Mouse (Mus musculus) hindlimb bud, embryonic 11.5 days (tissue): ENCODE data around the gene Frmd4b.

Experiments
- DNase-seq: peaks from one replicate; pipeline ENCODE4 v3.0.0-alpha.2; 2012; ENCODE audit warnings: low read depth, low spot score; ENCODE audit errors: extremely low spot score

Frmd4b gene

DNA sequence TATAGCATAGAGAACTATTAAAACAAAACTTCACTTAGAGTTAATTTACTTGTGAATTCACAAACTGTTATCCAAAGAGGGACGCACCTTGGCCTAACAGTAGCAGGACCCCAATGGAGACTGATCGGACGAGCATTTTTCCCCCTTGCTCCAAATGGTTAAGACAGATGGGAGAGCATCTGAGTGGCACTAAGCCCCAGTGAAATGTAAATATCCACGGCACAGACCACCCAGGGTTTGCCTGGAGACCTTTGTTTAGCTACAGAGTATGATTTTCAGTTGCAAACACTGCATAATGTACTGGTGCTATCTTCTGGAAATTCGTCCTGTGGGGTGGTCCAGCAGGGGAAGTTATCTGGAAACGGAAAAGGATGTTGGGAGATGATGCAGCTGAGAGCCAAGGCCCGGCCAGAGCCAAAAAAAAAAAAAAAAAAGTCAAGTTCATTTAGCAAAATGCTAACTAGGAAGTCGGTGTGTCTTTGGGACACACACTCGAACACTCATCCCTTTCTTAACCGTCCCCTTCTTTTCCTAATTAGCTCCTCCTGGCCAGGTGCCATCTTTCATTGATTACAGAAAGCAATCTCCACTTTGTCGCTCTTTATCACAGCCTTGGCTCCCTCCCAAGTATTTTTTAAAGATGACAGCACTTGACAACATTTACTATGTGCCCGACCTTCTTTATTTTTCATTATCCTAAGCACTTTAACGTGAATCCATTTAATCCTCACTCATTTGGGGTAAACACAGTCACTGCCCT is 95.9 kb downstream of the Frmd4b start:
- no peak for DNase-seq

GRCm38 (mm10) chr6:97520566-97520965 is 96.8 kb downstream of the Frmd4b start:
- DNase-seq: peak; percentile 14

- no peak for DNase-seq
Observed at GRCm38 (mm10) chr6:97519553-97519952, 97.8 kb downstream of the Frmd4b start.

DNA sequence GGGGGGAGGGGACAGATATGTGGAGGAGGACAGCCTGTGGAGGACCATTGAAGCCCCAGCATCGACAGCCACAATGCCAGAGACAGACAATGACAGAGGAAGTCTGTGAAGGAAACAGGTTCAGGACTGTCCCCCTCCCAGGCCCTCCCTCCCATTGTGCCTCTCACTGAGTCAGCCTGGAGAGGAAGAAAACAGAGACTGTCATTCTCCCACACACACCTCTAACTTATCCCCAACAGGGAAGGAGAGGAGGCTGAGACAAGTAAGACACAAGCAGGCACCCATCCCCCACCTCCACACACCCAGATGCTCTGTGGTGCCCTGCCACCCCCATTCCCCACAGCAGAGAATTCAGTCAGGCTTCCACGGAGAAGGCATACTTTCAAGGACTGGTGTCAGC is 98.9 kb downstream of the Frmd4b start:
- no peak for DNase-seq

- DNase-seq: no peak
Observed at GRCm38 (mm10) chr6:97517616-97518235, 99.6 kb downstream of the Frmd4b start.

- no peak for DNase-seq
Observed at GRCm38 (mm10) chr6:97516941-97517340, 100.4 kb downstream of the Frmd4b start.

DNA sequence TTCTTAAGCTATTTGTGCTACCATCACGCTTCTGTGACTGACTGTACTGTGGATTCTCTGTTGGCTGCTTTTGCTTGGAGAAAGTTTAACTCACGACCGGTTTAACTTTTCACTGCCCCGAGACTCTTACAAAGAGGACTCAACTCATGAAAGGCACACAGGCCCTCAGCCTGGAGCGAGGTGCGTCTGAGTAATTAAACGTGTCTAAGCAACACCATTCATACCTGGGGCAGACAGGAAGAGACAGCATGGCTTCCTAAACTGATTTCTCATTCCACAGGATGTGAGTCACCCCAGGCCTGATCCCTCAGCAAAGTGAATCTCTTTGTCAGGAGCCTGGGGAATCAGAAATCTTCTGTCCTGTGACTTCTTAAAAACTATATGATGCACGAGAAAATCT is 106.6 kb downstream of the Frmd4b start:
- DNase-seq: no peak

- DNase-seq: no peak
Observed at GRCm38 (mm10) chr6:97509434-97509833, 107.9 kb downstream of the Frmd4b start.

DNA sequence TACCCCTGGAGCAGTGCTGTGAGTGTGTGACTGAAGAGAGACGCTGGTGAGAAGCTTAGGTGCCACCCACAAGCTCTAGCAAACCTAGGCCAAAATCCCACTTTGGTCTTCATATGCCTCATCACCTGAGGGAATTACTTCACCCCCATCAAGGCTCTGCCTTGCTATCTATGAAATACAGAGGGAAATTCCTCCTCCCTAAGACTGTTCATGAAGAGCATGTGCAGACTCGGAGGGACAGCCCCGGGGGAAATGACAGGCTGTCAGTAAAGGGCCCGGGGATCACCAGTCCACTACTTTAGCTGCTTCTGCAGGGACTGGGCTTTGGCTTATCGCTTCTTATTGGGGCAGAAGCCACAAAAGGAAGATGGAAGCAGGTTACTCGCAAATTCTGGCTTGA is 108.9 kb downstream of the Frmd4b start:
- DNase-seq: no peak

GRCm38 (mm10) chr6:97507893-97508292 is 109.4 kb downstream of the Frmd4b start:
- DNase-seq: no peak

DNA sequence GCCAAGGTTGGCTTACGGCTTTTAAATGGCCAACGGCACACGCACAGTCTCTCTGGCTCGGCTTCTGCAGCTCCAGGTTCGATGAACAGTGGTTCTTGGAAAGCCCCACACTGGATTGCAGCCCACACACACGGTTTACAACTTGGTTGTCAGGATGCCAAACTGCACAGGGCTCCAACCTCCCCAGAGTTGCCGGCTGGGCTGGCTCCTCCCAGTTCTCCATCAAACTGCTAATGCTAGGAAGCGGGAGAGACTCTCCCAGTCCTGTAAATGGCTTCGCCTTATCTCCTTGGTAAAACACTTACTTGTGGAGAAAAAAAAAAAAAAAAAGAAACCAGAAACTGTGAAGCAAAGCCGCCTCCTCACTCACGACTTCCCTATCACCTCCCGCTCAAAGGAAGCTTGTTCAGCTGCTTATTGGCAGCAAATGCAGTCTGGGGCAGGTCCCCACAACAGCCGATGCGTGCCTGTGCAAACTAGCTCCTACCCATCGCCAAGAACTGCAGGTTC is 111.1 kb downstream of the Frmd4b start:
- DNase-seq: no peak

- DNase-seq: no peak
Observed at GRCm38 (mm10) chr6:97504673-97505072, 112.7 kb downstream of the Frmd4b start.

DNA sequence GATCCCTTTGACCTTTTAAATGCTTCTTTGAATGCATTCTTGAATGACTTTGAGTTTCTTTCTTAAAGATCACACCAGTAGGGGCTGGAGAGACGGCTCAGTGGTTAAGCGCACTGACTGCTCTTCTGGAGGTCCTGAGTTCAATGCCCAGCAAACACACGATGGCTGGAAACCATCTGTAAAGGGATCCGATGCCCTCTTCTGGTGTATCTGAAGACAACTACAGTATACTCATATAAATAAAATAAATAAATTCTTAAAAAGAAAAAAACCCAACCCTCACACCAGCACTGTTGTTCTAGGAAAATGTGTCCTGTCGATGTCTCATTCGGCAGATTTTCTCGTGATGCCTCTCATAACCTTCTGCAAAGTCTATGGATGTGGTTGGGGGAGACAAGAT is 116.3 kb downstream of the Frmd4b start:
- DNase-seq: no peak

DNA sequence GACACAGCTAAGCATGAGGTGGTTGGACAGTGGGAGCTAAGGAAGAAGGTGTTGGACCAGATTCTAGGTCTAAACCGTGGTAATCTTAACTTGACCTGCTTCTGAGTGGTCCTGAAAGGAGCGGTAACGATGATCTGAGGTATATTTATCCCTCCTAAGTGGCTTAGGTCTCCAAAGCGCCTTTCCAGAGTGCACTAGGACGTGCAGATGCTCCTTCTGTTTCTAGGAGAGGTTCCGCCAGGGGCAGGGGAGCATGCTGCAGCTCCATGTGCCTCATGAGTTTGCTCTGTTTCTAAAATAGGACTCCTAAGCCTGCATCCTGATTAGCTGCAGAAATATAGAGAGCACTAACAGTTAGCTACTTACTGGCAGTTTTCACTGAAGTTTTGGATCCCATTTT is 117.1 kb downstream of the Frmd4b start:
- DNase-seq: no peak

DNA sequence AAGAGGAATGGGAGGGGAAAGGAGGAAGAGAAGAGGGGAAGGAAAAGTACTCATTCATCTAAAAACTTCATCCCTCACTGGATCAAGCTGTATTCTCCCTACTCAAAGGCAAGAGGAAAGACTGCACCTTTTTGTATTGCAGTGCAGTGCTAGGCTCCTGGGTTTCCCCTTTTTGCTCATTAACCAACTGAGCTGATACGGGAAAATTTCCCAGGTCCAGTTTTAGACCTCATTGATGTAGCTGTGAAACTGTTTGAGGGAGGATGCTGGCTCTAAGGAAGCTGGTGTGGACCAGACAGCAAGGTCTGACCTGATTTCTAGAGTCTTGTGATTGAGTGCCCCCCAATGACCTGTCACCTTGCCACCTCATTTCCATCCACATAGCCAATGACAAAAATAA is 121.3 kb downstream of the Frmd4b start:
- DNase-seq: no peak

GRCm38 (mm10) chr6:97491065-97491464 is 126.3 kb downstream of the Frmd4b start:
- DNase-seq: no peak

DNA sequence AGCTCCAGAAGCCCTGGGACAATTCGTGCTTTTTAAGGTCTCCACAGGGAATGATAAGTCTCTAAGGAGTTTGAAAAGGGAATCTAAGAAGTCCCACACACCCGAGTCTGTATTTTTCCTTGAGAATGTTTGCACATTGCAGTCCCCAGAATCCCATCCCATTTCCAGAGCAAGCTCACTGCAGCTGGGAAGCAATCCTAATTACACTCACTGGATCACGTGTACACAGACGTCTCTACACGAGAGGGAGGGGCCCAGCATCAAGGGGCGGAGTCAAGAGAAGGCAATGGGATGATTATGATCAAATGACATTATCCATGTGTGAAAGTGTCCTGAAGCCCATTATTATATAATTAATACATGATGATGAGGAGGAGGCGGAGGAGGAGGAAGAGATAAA is 128.5 kb downstream of the Frmd4b start:
- no peak for DNase-seq

DNA sequence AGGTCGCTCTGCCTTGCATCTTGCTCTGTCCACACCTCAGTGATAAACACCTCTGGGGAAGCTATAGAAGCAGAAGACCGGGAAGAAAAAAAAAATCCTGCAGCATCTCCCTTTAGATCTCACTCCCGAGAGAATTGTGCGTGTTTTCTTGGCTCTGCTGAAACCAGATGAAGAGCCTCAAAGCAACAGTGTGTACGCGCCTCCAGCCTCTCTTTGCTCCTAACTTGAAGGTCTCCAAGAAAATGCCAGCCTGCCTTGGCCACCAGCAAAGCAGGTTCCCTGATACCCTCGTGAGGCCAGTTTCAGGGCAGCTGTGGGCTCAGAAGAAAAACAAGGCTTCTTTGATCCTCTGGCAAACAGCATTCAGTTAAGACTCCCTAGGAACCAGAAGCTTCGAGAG is 129.1 kb downstream of the Frmd4b start:
- DNase-seq: no peak

DNA sequence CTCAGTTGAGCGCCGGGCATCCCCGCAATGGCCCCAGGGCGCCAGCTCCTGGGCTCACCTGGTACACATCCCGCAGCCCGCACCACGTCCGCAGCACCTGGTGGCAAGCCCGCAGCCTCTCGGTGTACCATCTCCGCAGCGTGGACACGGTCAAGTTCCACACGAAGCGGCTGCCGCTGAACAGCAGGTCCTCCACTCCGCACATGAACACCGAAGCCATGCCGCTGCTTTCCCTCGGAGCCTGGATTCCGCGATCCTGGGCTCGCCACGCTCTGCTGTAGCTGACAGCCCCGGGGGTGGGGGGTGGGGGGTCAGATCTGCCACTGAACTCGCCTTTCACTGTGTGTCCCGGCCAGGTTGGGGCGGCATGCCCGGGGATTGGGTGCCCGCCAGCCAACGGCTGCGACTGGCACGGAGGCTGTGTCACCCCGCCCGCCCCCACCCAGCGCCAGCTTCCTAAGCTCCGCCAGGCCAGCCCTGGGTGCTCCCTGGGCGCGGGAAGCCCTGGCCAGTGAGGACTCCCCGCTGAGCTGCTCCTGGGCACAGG is 129.7 kb downstream of the Frmd4b start:
- no peak for DNase-seq

DNA sequence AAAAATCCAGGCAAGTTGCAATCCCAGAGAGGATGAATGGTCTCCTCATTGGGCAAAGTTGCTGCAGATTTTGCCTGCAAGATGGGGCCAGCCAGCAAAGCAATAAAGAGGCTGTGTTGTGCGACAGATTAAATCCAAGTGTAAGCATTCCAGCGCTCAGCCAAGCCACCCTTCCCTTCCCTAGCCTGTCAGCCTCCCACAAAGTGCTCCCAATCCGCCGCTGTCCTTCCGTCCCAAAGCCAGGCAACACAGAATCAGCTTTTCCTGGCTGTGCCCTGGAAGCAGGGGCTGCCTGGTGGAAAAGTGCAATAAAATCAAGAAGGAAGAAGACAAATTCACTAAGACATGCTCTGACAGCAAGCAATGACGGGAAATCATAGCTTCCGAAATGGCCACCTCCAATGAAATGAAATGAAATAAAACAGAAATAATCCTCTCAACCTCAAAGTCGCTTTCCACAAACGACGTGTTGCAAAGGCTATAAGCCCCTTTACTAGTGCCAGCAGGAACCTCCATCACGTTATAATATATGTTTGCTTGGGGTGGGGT is 130.5 kb downstream of the Frmd4b start:
- no peak for DNase-seq

DNA sequence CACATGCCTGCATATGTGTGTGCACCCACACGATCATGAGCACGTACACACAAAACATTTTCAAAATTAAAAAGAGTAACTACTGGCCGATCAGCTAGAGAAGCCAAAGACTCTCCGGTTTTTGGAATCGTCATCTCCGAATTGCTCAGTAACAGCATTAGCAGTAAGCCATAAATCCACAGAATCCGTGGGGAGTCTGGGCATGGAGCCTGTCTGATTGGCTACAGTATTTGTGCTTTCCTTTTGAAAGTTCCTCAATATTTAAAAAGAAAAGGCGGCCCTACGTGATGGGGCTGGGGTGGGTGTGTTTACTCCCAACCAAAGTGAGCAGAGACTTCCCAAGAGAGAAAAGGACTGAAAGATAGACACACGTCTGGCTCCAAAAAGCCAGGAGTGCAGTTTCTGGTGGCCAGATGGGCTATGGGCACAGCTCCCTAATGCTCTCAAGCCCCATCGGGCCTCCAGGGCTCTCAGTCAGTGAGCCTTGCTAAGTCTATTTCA is 131.4 kb downstream of the Frmd4b start:
- DNase-seq: no peak

DNA sequence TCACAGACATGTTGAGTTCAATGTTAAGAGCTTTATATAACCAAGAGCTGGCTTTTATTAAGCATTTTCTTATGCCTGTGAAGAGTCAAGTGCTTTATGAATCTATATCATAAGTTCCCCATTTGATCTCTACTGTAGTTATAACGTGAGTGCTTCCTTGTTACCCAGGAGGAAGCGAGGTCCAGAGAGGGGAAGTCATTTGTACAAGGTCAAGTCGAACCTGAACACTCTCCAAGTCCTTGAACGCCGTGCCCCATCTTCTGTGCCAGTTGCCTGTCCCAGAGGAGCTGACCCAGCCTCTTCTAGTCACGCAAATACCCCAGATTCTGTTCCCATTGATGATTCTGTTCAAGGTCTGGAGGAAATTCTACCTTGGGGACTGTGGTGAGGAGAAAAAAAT is 135.4 kb downstream of the Frmd4b start:
- no peak for DNase-seq
